ENCODE assay signal across 16 mouse cellular contexts in the genomic region with DNA sequence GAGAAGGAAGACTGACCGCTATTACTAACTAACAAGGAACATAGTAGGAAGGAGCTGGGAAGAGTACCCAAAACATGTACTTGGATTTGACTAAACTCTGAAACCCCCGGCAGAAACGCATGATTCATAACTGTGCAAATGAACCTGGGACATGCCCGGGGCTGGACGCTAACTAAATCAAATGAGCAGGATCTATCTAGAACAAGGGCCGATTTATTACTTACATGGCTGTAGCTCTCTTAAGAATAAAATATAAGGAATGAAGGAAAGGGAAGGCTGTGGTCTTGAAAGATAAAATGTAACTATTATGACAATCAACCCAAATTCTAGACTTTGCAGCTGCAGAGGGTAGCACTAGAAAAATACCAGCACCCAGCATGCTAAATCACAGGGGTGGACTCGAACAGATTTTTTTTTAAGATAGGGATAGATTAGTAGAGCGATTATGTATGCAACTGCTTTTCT. TPM values are rescaled to one million over a fixed set of nuclear protein-coding genes. Genes with fewer than 3 reads are reported as not detected.
DNase-seq lines count a peak whose midpoint lies in the region; ATAC-seq lines count a peak whose summit lies in the region.
"Had no signal": no experiment of that assay in that cellular context is flagged by ENCODE, and none has a peak within 500 bp of the region (broad histone marks: within the 10 kb centered on the region; RNA-seq: fewer than 3 reads in every experiment).

No protein-coding gene starts in this region.

- no peak for ATAC-seq in hindbrain, embryonic 13.5 days (ENCODE audit: low FRiP score)
- ATAC-seq in hindbrain, embryonic 16.5 days = no peak

- peaks cover 19% of the 10 kb centered on the region for H3K4me1 ChIP-seq in hindbrain, embryonic 13.5 days (replicated peaks)
- H3K4me1 ChIP-seq in hindbrain, embryonic 16.5 days (ENCODE audit: control insufficient read depth, insufficient read depth, low read depth, low read length) = peaks cover 7% of the 10 kb centered on the region; the same call in 1 of the 2 replicates

- peak; percentile 44 for DNase-seq in embryo, embryonic 9.5 days (ENCODE audit: extremely low spot score)
- DNase-seq in embryo, embryonic 10 days (ENCODE audit: low spot score) = no peak
- peak; percentile 25 for DNase-seq in retina, embryonic 14.5 days (ENCODE audit: low spot score)
- no peak for DNase-seq in retina, postnatal 1 day
- DNase-seq in spleen, postnatal 4 days (ENCODE audit: low spot score in 2 of 2) = no peak
- DNase-seq in gastrocnemius, postnatal 25 days = no peak
- DNase-seq: cerebellum, adult 9-11 months; kidney, adult 9 months had no signal

- H3K36me3 ChIP-seq in hindbrain, embryonic 13.5 days = no peaks in the 10 kb centered on the region
- no peaks in the 10 kb centered on the region for H3K36me3 ChIP-seq in hindbrain, embryonic 16.5 days (ENCODE audit: control insufficient read depth, insufficient read depth, low read length)
- H3K36me3 ChIP-seq: G1E; limb, embryonic 15.5 days had no signal

- H3K4me3 ChIP-seq in hindbrain, embryonic 13.5 days = peak overlapping the region; percentile 22; the same call in 1 of the 2 replicates
- no peak overlapping the region for H3K4me3 ChIP-seq in hindbrain, embryonic 16.5 days (ENCODE audit: low read length)

- peaks cover 90% of the 10 kb centered on the region for H3K27me3 ChIP-seq in hindbrain, embryonic 13.5 days
- peaks cover 51% of the 10 kb centered on the region for H3K27me3 ChIP-seq in hindbrain, embryonic 16.5 days (replicated peaks; ENCODE audit: control insufficient read depth, insufficient read depth, low read length)

- H3K9ac ChIP-seq in hindbrain, embryonic 13.5 days = no peak overlapping the region
- H3K9ac ChIP-seq in hindbrain, embryonic 16.5 days (ENCODE audit: low read depth, low read length) = no peak overlapping the region
- H3K9ac ChIP-seq: limb, embryonic 15.5 days had no signal

- H3K9me3 ChIP-seq in hindbrain, embryonic 13.5 days = no peaks in the 10 kb centered on the region
- H3K9me3 ChIP-seq in hindbrain, embryonic 16.5 days (ENCODE audit: control insufficient read depth, low read length) = no peaks in the 10 kb centered on the region
- H3K9me3 ChIP-seq: G1E; limb, embryonic 15.5 days had no signal

- whole genome bisulfite sequencing in hindbrain, embryonic 13.5 days = 9% methylated on average over 8 of the region's 8 CpGs
- WGBS in hindbrain, embryonic 16.5 days = 4% methylated on average over 8 of the region's 8 CpGs

- no peak overlapping the region for H3K27ac ChIP-seq in hindbrain, embryonic 13.5 days
- no peak overlapping the region for H3K27ac ChIP-seq in hindbrain, embryonic 16.5 days (ENCODE audit: low read depth, low read length)
- H3K27ac ChIP-seq: limb, embryonic 15.5 days had no signal

- H3K4me2 ChIP-seq in hindbrain, embryonic 13.5 days = no peak overlapping the region; the same call in 1 of the 2 replicates
- no peak overlapping the region for H3K4me2 ChIP-seq in hindbrain, embryonic 16.5 days (ENCODE audit: low read length)

RNA-seq across cellular contexts. Expression of a gene that starts 3.1 kb away (rescaled TPM):
- 2.1 TPM in 2 replicates for polyA plus RNA-seq in hindbrain, embryonic 13.5 days (2015; fragmentation: Nextera tagmentation; extraction: Ambion mirVana)
- polyA plus RNA-seq in hindbrain, embryonic 16.5 days (2015; fragmentation: Nextera tagmentation; extraction: Ambion mirVana) = 0.78 and 1.2 TPM in 2 replicates
- not detected for total RNA-seq in gastrocnemius, postnatal 25 days (2021)
- total RNA-seq: layer of hippocampus, postnatal 10 days had no signal
- polyA plus RNA-seq: G1E; gonadal fat pad, adult 2 months; limb, embryonic 15.5 days; spleen, adult 2 months; thymus, postnatal 0 days had no signal

Comparison
In these comparisons a context has a peak if more than half of its experiments do, and no peak if none do; other contexts are left out.
1. DNase-seq: peak in embryo, embryonic 9.5 days (single experiment) and retina, embryonic 14.5 days (single experiment); none in embryo, embryonic 10 days (single experiment), retina, postnatal 1 day (single experiment), spleen, postnatal 4 days (0 of 2) and gastrocnemius, postnatal 25 days (single experiment).